Mouse (Mus musculus) liver, embryonic 15.5 days (tissue): Measurements from ENCODE around the gene Ric1. TPM values are rescaled to one million over a fixed set of nuclear protein-coding genes. Genes with fewer than 3 reads are reported as not detected.

Source experiments
- ATAC-seq: fragments of 200-750 bp; cut with Nextera tagmentation; 2 replicates; pipeline ENCODE4 v1.8.0; 2017; ENCODE audit warnings: moderate number of reproducible peaks, mild to moderate bottlenecking, moderate library complexity; ENCODE audit not compliant: insufficient read depth
- H3K27ac ChIP-seq: fragments of 300-500 bp; sonication (generic); replicated peaks from 2 replicates; pipeline ENCODE4 v1.5.1; 2015; ENCODE audit warnings: mild to moderate bottlenecking, inconsistent platforms
- H3K27me3 ChIP-seq: fragments of 300-500 bp; sonication (generic); 2 replicates; pipeline ENCODE4 v1.6.1; 2015; ENCODE audit warnings: mild to moderate bottlenecking, inconsistent platforms
- H3K36me3 ChIP-seq: fragments of 300-500 bp; sonication (generic); replicated peaks from 2 replicates; pipeline ENCODE4 v1.6.1; 2015; ENCODE audit warnings: moderate library complexity, mild to moderate bottlenecking, inconsistent platforms
- H3K4me1 ChIP-seq: fragments of 300-500 bp; sonication (generic); replicated peaks from 2 replicates; pipeline ENCODE4 v1.6.1; 2015; ENCODE audit warnings: inconsistent platforms
- H3K4me2 ChIP-seq: fragments of 300-500 bp; sonication (generic); 2 replicates; pipeline ENCODE4 v1.6.1; 2015; ENCODE audit warnings: moderate library complexity, mild to moderate bottlenecking, inconsistent platforms
- H3K4me3 ChIP-seq: fragments of 300-500 bp; sonication (generic); replicated peaks from 2 replicates; pipeline ENCODE4 v1.5.1; 2015; ENCODE audit warnings: mild to moderate bottlenecking, inconsistent platforms
- H3K9ac ChIP-seq: fragments of 300-500 bp; sonication (generic); 2 replicates; pipeline ENCODE4 v1.6.1; 2015; ENCODE audit warnings: moderate library complexity, mild to moderate bottlenecking, inconsistent platforms
- H3K9me3 ChIP-seq: fragments of 300-500 bp; sonication (generic); replicated peaks from 2 replicates; pipeline ENCODE4 v1.6.1; 2016; ENCODE audit warnings: inconsistent platforms
- WGBS: fragments of 180-500 bp; shearing (Covaris S2); methylation state at CpG from one replicate; pipeline ENCODE4 v1.1.7; 2015; ENCODE audit warnings: mixed read lengths; ENCODE audit not compliant: insufficient replicate concordance; 5-methylcytosine and 5-hydroxymethylcytosine counted together
- polyA plus RNA-seq: library from polyadenylated mRNA; unstranded; fragments of >200 nt; fragmentation: Nextera tagmentation; extraction: Ambion mirVana; gene quantifications from 2 replicates; pipeline ENCODE4 v1.2.1, GENCODE M21; 2015

Gene Ric1
- polyA plus RNA-seq: 2.7 TPM in 2 replicates

GRCm38 (mm10) chr19:29521637-29522435 lies at the start of gene Ric1:
TSS of gene Ric1 (plus strand) at chr19:29522282.
- Histone ChIP-seq H3K27me3 (no peaks in the 10 kb centered on the region), H3K4me1 (peaks cover 35% of the 10 kb centered on the region), H3K27ac (peak within 1 kb of the TSS; percentile 91), H3K4me2 (peak within 1 kb of the TSS; percentile 94), H3K9ac (peak within 1 kb of the TSS; percentile 94), H3K36me3 (no peaks in the 10 kb centered on the region), H3K9me3 (no peaks in the 10 kb centered on the region), H3K4me3 (peak within 1 kb of the TSS; percentile 96)
- WGBS: 1% methylated on average over 78 of the region's 80 CpGs
- peak; percentile 99 for ATAC-seq

- Histone ChIP-seq H3K27ac (no peak overlapping the region), H3K9ac (no peak overlapping the region), H3K27me3 (no peaks in the 10 kb centered on the region), H3K4me2 (no peak overlapping the region), H3K4me1 (peaks cover 42% of the 10 kb centered on the region), H3K36me3 (no peaks in the 10 kb centered on the region), H3K9me3 (no peaks in the 10 kb centered on the region), H3K4me3 (no peak overlapping the region)
- 28% methylated on average over 8 of the region's 8 CpGs for WGBS
- peak; percentile 44; the same call in 1 of the 2 replicates for ATAC-seq
Measured at GRCm38 (mm10) chr19:29472424-29472823, 49.7 kb upstream of the Ric1 start.

GRCm38 (mm10) chr19:29472946-29473345 lies 49.1 kb upstream of the Ric1 start:
- WGBS: 60% methylated on average over 5 of the region's 5 CpGs
- Histone ChIP-seq H3K9me3 (no peaks in the 10 kb centered on the region), H3K4me3 (no peak overlapping the region), H3K4me2 (no peak overlapping the region), H3K27me3 (no peaks in the 10 kb centered on the region), H3K36me3 (no peaks in the 10 kb centered on the region), H3K4me1 (peaks cover 42% of the 10 kb centered on the region), H3K9ac (no peak overlapping the region), H3K27ac (no peak overlapping the region)
- ATAC-seq: no peak

- H3K27ac ChIP-seq: no peak overlapping the region
- no peak overlapping the region for H3K9ac ChIP-seq
- no peak overlapping the region for H3K4me2 ChIP-seq
- H3K9me3 ChIP-seq: no peaks in the 10 kb centered on the region
- no peak for ATAC-seq
- no peak overlapping the region for H3K4me3 ChIP-seq
- no peaks in the 10 kb centered on the region for H3K27me3 ChIP-seq
- peaks cover 28% of the 10 kb centered on the region for H3K4me1 ChIP-seq
- no peaks in the 10 kb centered on the region for H3K36me3 ChIP-seq
- WGBS: 45% methylated on average over 2 of the region's 2 CpGs
Measured at GRCm38 (mm10) chr19:29474803-29475202, 47.3 kb upstream of the Ric1 start.

DNA sequence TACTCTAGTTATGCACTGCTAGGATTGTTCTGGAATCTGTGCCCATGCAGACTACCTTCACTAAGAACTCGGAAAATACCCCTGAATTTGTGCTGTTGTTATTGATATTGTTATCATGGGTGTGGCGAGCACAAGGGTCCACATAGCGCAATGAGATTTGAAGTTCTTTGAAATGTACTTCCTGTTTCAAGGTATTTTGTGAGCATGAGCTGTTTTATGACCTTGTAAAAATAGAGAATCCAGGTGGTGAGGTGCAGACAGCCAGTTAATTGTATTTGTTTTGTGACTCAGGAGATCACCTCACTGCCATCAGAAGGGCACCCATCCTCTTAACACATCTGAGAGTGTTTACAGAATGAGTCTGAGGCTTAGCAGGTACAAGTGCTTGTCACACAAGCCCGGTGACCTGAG lies 46.9 kb upstream of the Ric1 start:
- no peak for ATAC-seq
- H3K4me3 ChIP-seq: no peak overlapping the region
- H3K27ac ChIP-seq: no peak overlapping the region
- no peaks in the 10 kb centered on the region for H3K27me3 ChIP-seq
- H3K4me2 ChIP-seq: no peak overlapping the region
- WGBS: 35% methylated on average over 4 of the region's 4 CpGs
- peaks cover 26% of the 10 kb centered on the region for H3K4me1 ChIP-seq
- no peaks in the 10 kb centered on the region for H3K9me3 ChIP-seq
- no peaks in the 10 kb centered on the region for H3K36me3 ChIP-seq
- no peak overlapping the region for H3K9ac ChIP-seq

DNA sequence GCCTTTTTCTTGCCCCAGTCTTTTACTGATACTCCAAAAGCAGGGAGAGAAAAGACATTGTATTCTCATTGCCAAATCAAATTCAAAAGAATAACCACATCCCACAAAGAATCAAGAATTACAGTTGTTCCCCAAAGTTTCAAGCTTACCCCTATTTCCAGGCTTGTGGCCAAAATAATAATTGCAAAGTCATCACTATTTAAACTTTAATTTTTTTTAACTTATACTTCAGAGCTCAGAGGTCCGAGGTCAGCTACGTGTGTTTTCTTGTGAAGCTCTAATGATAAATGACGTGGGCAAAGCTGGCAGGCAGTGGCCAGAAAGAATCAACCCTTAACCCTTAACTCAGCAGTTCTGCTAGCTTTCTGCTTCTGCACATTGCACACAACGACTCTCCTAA lies 43.5 kb upstream of the Ric1 start:
- Histone ChIP-seq H3K4me1 (peaks cover 25% of the 10 kb centered on the region), H3K4me3 (no peak overlapping the region), H3K9me3 (no peaks in the 10 kb centered on the region), H3K4me2 (no peak overlapping the region), H3K9ac (no peak overlapping the region), H3K27ac (no peak overlapping the region), H3K36me3 (no peaks in the 10 kb centered on the region), H3K27me3 (no peaks in the 10 kb centered on the region)
- WGBS: 11% methylated on average over 4 of the region's 4 CpGs
- ATAC-seq: no peak

- Histone ChIP-seq H3K4me1 (peaks cover 22% of the 10 kb centered on the region), H3K36me3 (no peaks in the 10 kb centered on the region), H3K4me2 (no peak overlapping the region), H3K4me3 (no peak overlapping the region), H3K9me3 (no peaks in the 10 kb centered on the region), H3K9ac (no peak overlapping the region), H3K27me3 (no peaks in the 10 kb centered on the region), H3K27ac (no peak overlapping the region)
- no peak for ATAC-seq
- 45% methylated on average over 6 of the region's 6 CpGs for WGBS
Measured at GRCm38 (mm10) chr19:29481578-29481977, 40.5 kb upstream of the Ric1 start.

DNA sequence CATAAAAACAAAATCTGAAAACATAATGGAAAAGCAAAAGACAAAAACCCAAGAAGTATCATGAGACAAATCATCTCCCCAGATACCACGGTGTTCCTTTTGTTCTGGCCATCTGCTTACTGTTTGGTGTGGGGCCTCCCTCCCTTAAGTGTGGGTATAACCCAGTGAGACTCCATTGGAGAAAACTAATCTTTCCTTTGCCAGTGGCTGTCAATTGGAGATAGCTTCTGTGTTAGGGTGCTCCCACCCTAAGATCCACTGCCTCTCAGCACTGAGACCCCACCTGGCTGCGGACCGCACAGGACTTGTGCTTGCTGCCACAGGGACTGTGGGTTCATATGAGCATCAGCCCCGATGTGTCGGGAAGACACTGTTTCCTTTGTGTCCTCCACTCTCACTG lies 39.9 kb upstream of the Ric1 start:
- peak; percentile 47 for ATAC-seq
- Histone ChIP-seq H3K36me3 (no peaks in the 10 kb centered on the region), H3K9me3 (no peaks in the 10 kb centered on the region), H3K27me3 (no peaks in the 10 kb centered on the region), H3K27ac (no peak overlapping the region), H3K4me3 (no peak overlapping the region), H3K4me2 (no peak overlapping the region), H3K4me1 (peaks cover 22% of the 10 kb centered on the region), H3K9ac (no peak overlapping the region)
- WGBS: 60% methylated on average over 5 of the region's 5 CpGs

- WGBS: 18% methylated on average over 3 of the region's 3 CpGs
- Histone ChIP-seq H3K4me1 (peaks cover 24% of the 10 kb centered on the region), H3K9ac (no peak overlapping the region), H3K27ac (no peak overlapping the region), H3K27me3 (no peaks in the 10 kb centered on the region), H3K36me3 (no peaks in the 10 kb centered on the region), H3K4me2 (no peak overlapping the region), H3K4me3 (no peak overlapping the region), H3K9me3 (no peaks in the 10 kb centered on the region)
- no peak for ATAC-seq
Measured at GRCm38 (mm10) chr19:29482637-29483036, 39.4 kb upstream of the Ric1 start.

DNA sequence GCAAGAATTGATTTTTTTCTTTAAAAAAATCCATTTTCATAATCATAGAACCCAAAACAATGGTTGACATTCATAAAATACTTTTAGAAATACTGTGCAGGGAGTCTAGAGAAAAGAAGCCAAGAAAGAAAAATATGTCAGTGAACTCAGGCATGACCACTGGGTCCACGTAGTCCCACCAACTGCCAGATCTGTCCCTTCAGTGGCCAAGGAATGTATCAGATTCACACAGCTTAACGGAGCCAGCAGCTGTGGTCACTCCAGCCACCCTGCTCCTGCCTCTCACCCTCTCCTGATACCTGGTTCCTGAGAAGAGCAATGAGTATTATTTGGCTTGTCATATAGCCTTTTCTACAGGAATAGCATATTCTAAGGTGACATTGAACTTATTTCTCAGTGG lies 38.7 kb upstream of the Ric1 start:
- no peak overlapping the region for H3K9ac ChIP-seq
- WGBS: 50% methylated on average over 2 of the region's 2 CpGs
- H3K27ac ChIP-seq: no peak overlapping the region
- no peak for ATAC-seq
- H3K4me2 ChIP-seq: no peak overlapping the region
- H3K27me3 ChIP-seq: no peaks in the 10 kb centered on the region
- no peaks in the 10 kb centered on the region for H3K9me3 ChIP-seq
- H3K4me3 ChIP-seq: no peak overlapping the region
- H3K4me1 ChIP-seq: peaks cover 31% of the 10 kb centered on the region
- H3K36me3 ChIP-seq: no peaks in the 10 kb centered on the region

DNA sequence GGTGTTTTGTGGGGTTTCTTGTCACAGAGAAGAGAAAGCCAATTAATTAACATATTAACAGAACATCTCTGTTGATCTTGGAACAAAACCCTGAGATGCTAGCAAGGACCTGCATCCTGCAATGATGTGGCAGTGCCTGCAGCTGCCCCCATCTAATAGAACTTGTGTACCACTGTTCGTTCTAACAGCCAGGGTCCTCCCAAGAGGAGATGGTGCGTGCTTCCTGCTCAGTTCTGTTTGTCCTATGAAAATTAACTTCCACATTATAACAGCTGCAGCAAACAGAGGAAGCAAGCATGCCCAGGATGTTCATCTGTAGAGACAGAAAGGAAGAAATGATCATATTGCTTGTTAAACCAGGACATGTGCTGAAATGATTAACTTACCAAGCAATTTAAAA lies 37.5 kb upstream of the Ric1 start:
- H3K4me3 ChIP-seq: no peak overlapping the region
- H3K4me2 ChIP-seq: no peak overlapping the region
- 23% methylated on average over 2 of the region's 2 CpGs for WGBS
- no peak overlapping the region for H3K27ac ChIP-seq
- ATAC-seq: no peak
- no peak overlapping the region for H3K9ac ChIP-seq
- H3K4me1 ChIP-seq: peaks cover 36% of the 10 kb centered on the region
- no peaks in the 10 kb centered on the region for H3K27me3 ChIP-seq
- H3K36me3 ChIP-seq: no peaks in the 10 kb centered on the region
- H3K9me3 ChIP-seq: no peaks in the 10 kb centered on the region
